26 mouse cellular contexts compared by ENCODE assay signal in genomic region chr9:77419501-77420199, GRCm38 (mm10).
DNase-seq lines count a peak whose midpoint lies in the region; ATAC-seq and TF ChIP-seq lines count a peak whose summit lies in the region.
"Had no signal": no experiment of that assay in that cellular context is flagged by ENCODE, and none has a peak within 500 bp of the region (broad histone marks: within the 10 kb centered on the region; RNA-seq: fewer than 3 reads in every experiment).

No protein-coding gene starts in this region.

- no peaks in the 10 kb centered on the region for H3K27me3 ChIP-seq in heart, embryonic 12.5 days (replicated peaks)
- no peaks in the 10 kb centered on the region for H3K27me3 ChIP-seq in liver, embryonic 13.5 days
- H3K27me3 ChIP-seq in forebrain, postnatal 0 days (ENCODE audit: insufficient read depth, low read length): no peaks in the 10 kb centered on the region
- H3K27me3 ChIP-seq in kidney, embryonic 16.5 days (ENCODE audit: insufficient read depth, low read length): no peaks in the 10 kb centered on the region
- H3K27me3 ChIP-seq: forebrain, embryonic 12.5 days; hindbrain, embryonic 12.5 days; lung, embryonic 15.5 days; neural tube, embryonic 15.5 days; stomach, embryonic 15.5 days had no signal

- H3K4me2 ChIP-seq in heart, embryonic 12.5 days: no peak overlapping the region
- H3K4me2 ChIP-seq in liver, embryonic 13.5 days: peak overlapping the region; percentile 34
- no peak overlapping the region for H3K4me2 ChIP-seq in forebrain, postnatal 0 days (ENCODE audit: low read depth)
- no peak overlapping the region for H3K4me2 ChIP-seq in kidney, embryonic 16.5 days (replicated peaks; ENCODE audit: low read depth, low read length)
- H3K4me2 ChIP-seq: forebrain, embryonic 12.5 days; hindbrain, embryonic 12.5 days; lung, embryonic 15.5 days; neural tube, embryonic 15.5 days; stomach, embryonic 15.5 days had no signal

- H3K4me1 ChIP-seq in heart, embryonic 12.5 days (replicated peaks): peaks cover 15% of the 10 kb centered on the region
- peaks cover 35% of the 10 kb centered on the region for H3K4me1 ChIP-seq in liver, embryonic 13.5 days (replicated peaks)
- H3K4me1 ChIP-seq in forebrain, postnatal 0 days (ENCODE audit: insufficient read depth): no peaks in the 10 kb centered on the region
- no peaks in the 10 kb centered on the region for H3K4me1 ChIP-seq in kidney, embryonic 16.5 days (ENCODE audit: insufficient read depth, low read length)
- H3K4me1 ChIP-seq: forebrain, embryonic 12.5 days; hindbrain, embryonic 12.5 days; lung, embryonic 15.5 days; neural tube, embryonic 15.5 days; stomach, embryonic 15.5 days had no signal

- TF ChIP-seq CTCF in forebrain, postnatal 0 days (IDR thresholded peaks at IDR 0.05; ENCODE audit: low read depth): no peak

- H3K27ac ChIP-seq in heart, embryonic 12.5 days (ENCODE audit: poor library complexity, severe bottlenecking): peak overlapping the region; percentile 56
- H3K27ac ChIP-seq in liver, embryonic 13.5 days: peak overlapping the region; percentile 74
- H3K27ac ChIP-seq in forebrain, postnatal 0 days (ENCODE audit: low read depth, low read length): no peak overlapping the region
- H3K27ac ChIP-seq in kidney, embryonic 16.5 days (ENCODE audit: low read length): no peak overlapping the region
- H3K27ac ChIP-seq: embryonic facial prominence, embryonic 10.5 days; forebrain, embryonic 12.5 days; hindbrain, embryonic 12.5 days; left cerebral cortex, adult 2 months; lung, embryonic 15.5 days; neural tube, embryonic 15.5 days; stomach, embryonic 15.5 days had no signal

- DNase-seq in heart, adult 18-20 months: no peak
- peak; percentile 32 for DNase-seq in heart, postnatal 4 days
- DNase-seq in heart, adult 9 months (ENCODE audit: low spot score in 2 of 2): no peak
- DNase-seq in liver, embryonic 13.5 days: no peak
- no peak for DNase-seq in forebrain, postnatal 0 days
- DNase-seq: adrenal gland, postnatal 25 days; cerebellum, adult 9-11 months; kidney, adult 18-20 months; kidney, postnatal 10 days; lung, postnatal 36 days; right cerebral cortex, adult 18-20 months; right cerebral cortex, postnatal 4 days; thymus, adult 2 months; thymus, postnatal 4 days had no signal

- no peaks in the 10 kb centered on the region for H3K36me3 ChIP-seq in heart, embryonic 12.5 days
- no peaks in the 10 kb centered on the region for H3K36me3 ChIP-seq in liver, embryonic 13.5 days
- H3K36me3 ChIP-seq in forebrain, postnatal 0 days (ENCODE audit: insufficient read depth): no peaks in the 10 kb centered on the region
- H3K36me3 ChIP-seq in kidney, embryonic 16.5 days (ENCODE audit: insufficient read depth, low read length): no peaks in the 10 kb centered on the region
- H3K36me3 ChIP-seq: embryonic facial prominence, embryonic 10.5 days; forebrain, embryonic 12.5 days; hindbrain, embryonic 12.5 days; lung, embryonic 15.5 days; neural tube, embryonic 15.5 days; stomach, embryonic 15.5 days had no signal

- no peak overlapping the region for H3K9ac ChIP-seq in heart, embryonic 12.5 days
- H3K9ac ChIP-seq in liver, embryonic 13.5 days: no peak overlapping the region
- no peak overlapping the region for H3K9ac ChIP-seq in forebrain, postnatal 0 days
- no peak overlapping the region for H3K9ac ChIP-seq in kidney, embryonic 16.5 days (replicated peaks; ENCODE audit: low read length)
- H3K9ac ChIP-seq: forebrain, embryonic 12.5 days; hindbrain, embryonic 12.5 days; lung, embryonic 15.5 days; neural tube, embryonic 15.5 days; stomach, embryonic 15.5 days had no signal

- 0 out of 2 replicates have a peak, but pooled peaks have one; percentile 25 for ATAC-seq in heart, embryonic 12.5 days (ENCODE audit: insufficient number of reproducible peaks, low FRiP score)
- peak; percentile 37; the same call in 1 of the 2 replicates for ATAC-seq in liver, embryonic 13.5 days (ENCODE audit: low read depth)
- peak; percentile 64 for ATAC-seq in megakaryocyte-erythroid progenitor cell, adult 5-6 weeks (replicated peaks; ENCODE audit: low FRiP score, low TSS enrichment, poor library complexity, severe bottlenecking)
- no peak for ATAC-seq in forebrain, postnatal 0 days
- no peak for ATAC-seq in kidney, embryonic 16.5 days (ENCODE audit: low FRiP score, low TSS enrichment)
- ATAC-seq: CD4-positive, CD25-positive, alpha-beta regulatory T cell, adult 4 months; inflammation-experienced regulatory T-cells, adult 6 months had no signal

- WGBS in heart, embryonic 12.5 days: 41% methylated on average over 9 of the region's 9 CpGs
- 51% methylated on average over 9 of the region's 9 CpGs for WGBS in liver, embryonic 13.5 days (ENCODE audit: insufficient replicate concordance)
- WGBS in forebrain, postnatal 0 days: 93% methylated on average over 9 of the region's 9 CpGs
- WGBS in kidney, embryonic 16.5 days: 89% methylated on average over 9 of the region's 9 CpGs

- H3K4me3 ChIP-seq in heart, embryonic 12.5 days: no peak overlapping the region
- H3K4me3 ChIP-seq in liver, embryonic 13.5 days (replicated peaks): no peak overlapping the region; the same call in 1 of the 2 replicates
- no peak overlapping the region for H3K4me3 ChIP-seq in forebrain, postnatal 0 days (ENCODE audit: low read depth, low read length)
- H3K4me3 ChIP-seq in kidney, embryonic 16.5 days (ENCODE audit: low read length): no peak overlapping the region
- H3K4me3 ChIP-seq: embryonic facial prominence, embryonic 10.5 days; forebrain, embryonic 12.5 days; hindbrain, embryonic 12.5 days; left cerebral cortex, adult 2 months; lung, embryonic 15.5 days; neural tube, embryonic 15.5 days; stomach, embryonic 15.5 days had no signal

- H3K9me3 ChIP-seq in heart, embryonic 12.5 days (replicated peaks): no peaks in the 10 kb centered on the region
- H3K9me3 ChIP-seq in liver, embryonic 13.5 days (replicated peaks): no peaks in the 10 kb centered on the region
- no peaks in the 10 kb centered on the region for H3K9me3 ChIP-seq in forebrain, postnatal 0 days (ENCODE audit: low read length)
- H3K9me3 ChIP-seq in kidney, embryonic 16.5 days (ENCODE audit: low read length): no peaks in the 10 kb centered on the region
- H3K9me3 ChIP-seq: embryonic facial prominence, embryonic 10.5 days; forebrain, embryonic 12.5 days; hindbrain, embryonic 12.5 days; lung, embryonic 15.5 days; neural tube, embryonic 15.5 days; stomach, embryonic 15.5 days had no signal

Comparison
In these comparisons a context has a peak if more than half of its experiments do, and no peak if none do; other contexts are left out.
1. ATAC-seq: peak in heart, embryonic 12.5 days (single experiment), liver, embryonic 13.5 days (single experiment) and megakaryocyte-erythroid progenitor cell, adult 5-6 weeks (single experiment); none in forebrain, postnatal 0 days (single experiment) and kidney, embryonic 16.5 days (single experiment).
2. H3K27ac ChIP-seq: peak in heart, embryonic 12.5 days (single experiment) and liver, embryonic 13.5 days (single experiment); none in forebrain, postnatal 0 days (single experiment) and kidney, embryonic 16.5 days (single experiment).